Mouse (Mus musculus): Measurements from ENCODE around the gene Dtymk.
"Not testable (repeated sequence)": the region's sequence is repeated elsewhere in the genome, so short reads cannot be mapped to it uniquely, and the experiment has no call there.

Gene Dtymk
- long read RNA-seq, experiment 1, transcript Dtymk-202 (2 exons, 1,055 nt) = minor isoform, 17 of 59 reads
- long read RNA-seq, experiment 1, transcript Dtymk-201 (5 exons, 1,003 nt) = major isoform, 29 of 59 reads
- long read RNA-seq, experiment 1, partial matches to known transcripts = 3 of 59 reads
- long read RNA-seq, experiment 1, other reads (novel, unspliced or antisense) = 9 of 59 reads
- long read RNA-seq, experiment 2, transcript Dtymk-202 (2 exons, 1,055 nt) = minor isoform, 35 of 92 reads
- long read RNA-seq, experiment 2, transcript Dtymk-201 (5 exons, 1,003 nt) = major isoform, 48 of 92 reads
- long read RNA-seq, experiment 2, partial matches to known transcripts = 1 of 92 reads
- long read RNA-seq, experiment 2, other reads (novel, unspliced or antisense) = 8 of 92 reads

- intact Hi-C loops (cut with DNase I) = loop anchor here (5.0 kb wide), 1 partner anchor 44 kb away; no protein-coding TSS in a partner anchor
Observed at GRCm38 (mm10) chr1:93801741-93802238, at the start of gene Dtymk. Gene Dtymk, minus strand, starts transcription at chr1:93801934.

DNA sequence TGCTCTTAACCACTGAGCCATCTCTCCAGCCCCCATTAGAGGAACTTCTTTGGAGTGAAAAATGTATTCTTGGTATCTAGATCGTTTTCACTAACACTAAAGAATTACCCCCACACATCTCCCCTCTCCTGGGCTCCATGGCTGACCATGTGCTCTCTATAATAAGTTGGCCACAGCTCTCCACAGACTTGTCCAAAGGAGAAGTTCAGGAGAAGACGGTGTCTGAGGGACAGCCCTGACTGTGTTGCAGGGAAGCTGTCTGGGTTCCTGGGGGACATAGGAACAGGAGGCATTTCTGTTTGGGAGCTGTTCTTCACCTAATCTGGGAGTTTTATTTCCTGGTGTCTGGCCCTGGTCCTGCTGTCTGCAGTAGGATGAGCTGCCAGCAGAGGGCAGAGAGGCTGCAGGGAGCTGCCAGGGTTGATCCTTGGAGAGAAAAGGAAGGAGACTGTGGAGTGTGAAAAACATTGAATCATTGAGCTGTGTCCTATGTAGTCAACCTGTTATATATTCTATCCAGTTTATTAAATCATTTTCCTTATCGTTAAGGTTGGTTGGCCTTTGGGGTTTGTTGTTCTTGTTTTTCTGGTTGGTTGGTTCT, 44.1 kb upstream of the Dtymk start:
- intact Hi-C loops (cut with DNase I) = not testable (repeated sequence)

DNA sequence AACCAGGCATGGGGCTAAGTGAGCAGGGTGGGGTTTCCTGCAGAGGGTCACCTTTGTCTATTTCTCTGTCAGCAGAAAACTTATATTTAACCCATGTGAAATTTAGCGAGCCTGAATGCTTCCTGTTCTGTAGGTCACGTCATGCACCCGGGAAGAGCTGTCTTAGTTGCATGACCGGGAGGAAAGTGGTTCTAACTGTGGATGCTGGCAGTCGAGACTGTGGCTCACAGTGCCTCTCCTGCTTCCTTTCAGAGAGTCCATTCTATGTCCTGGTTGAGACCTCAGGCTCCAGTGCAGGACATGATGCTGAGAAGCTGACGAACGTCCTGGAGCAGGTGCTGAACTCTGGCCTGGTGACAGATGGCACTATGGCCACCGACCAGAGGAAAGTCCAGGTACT, 36.8 kb upstream of the Dtymk start:
- intact Hi-C loops (cut with DNase I) = loop anchor here (10.0 kb wide), 1 partner anchor 56 kb away; no protein-coding TSS in a partner anchor

DNA sequence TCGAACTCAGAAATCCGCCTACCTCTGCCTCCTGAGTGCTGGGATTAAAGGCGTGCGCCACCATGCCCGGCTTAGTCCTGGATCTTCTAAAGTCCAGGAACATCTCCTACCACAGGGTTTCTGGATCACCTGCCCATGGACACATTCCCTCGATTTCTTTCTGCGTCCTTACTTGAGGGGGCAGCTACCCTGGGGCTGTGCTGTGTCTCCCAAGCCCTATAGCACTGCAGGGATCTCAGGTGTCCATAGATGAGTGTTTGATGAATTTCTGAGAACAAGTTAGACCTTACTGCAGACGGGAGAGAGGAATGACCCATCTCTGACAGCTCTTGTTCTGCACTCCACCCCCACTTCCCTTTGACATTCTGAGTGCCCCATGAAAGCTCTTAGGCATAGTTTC, 35.6 kb upstream of the Dtymk start:
- intact Hi-C loops (cut with DNase I) = loop anchor here (10.0 kb wide), 1 partner anchor 57 kb away; no protein-coding TSS in a partner anchor

GRCm38 (mm10) chr1:93836532-93836913, 34.8 kb upstream of the Dtymk start:
- intact Hi-C loops (cut with DNase I) = loop anchor here (10.0 kb wide), 1 partner anchor 58 kb away; no protein-coding TSS in a partner anchor

DNA sequence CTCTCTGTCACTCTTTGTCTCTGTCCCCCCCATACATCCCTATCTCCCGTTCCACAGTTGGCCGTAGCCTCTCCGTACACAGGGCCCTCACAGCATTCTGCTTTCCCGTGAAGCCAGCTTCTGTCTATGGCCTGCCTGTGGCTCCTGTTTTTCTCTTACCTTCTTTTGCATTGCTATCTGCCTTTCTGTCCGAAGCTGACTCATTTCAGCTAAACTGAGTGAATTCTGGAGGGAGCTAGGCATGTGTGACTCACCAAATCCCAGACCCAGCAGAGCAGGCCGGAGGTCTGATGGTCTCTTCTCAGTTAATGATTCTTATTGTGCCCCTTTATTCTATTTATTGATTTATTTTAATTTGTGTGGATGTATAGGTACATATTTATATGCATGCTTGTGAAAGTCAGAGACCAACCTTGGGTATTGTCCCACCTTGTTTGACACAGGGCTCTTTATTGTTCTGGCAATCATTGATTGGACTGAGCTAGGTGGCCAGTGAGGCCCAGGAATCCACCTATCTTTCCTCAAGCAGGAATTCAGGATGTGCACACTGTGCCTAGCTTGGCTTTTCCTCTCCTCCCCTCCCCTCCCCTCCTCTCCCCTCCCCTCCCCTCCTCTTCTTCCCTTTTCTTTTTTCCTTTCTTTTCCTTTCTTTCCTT, 34.3 kb upstream of the Dtymk start:
- intact Hi-C loops (cut with DNase I) = loop anchor here (10.0 kb wide), 1 partner anchor 59 kb away; no protein-coding TSS in a partner anchor

GRCm38 (mm10) chr1:93835211-93835610, 33.5 kb upstream of the Dtymk start:
- intact Hi-C loops (cut with DNase I) = loop anchor here (10.0 kb wide), 1 partner anchor 60 kb away; no protein-coding TSS in a partner anchor

- intact Hi-C loops (cut with DNase I) = loop anchor here (10.0 kb wide), 1 partner anchor 60 kb away; no protein-coding TSS in a partner anchor
Observed at GRCm38 (mm10) chr1:93834671-93835150, 33.0 kb upstream of the Dtymk start.

GRCm38 (mm10) chr1:93832754-93833360, 31.1 kb upstream of the Dtymk start:
- intact Hi-C loops (cut with DNase I) = loop anchor here (10.0 kb wide), 1 partner anchor 62 kb away; no protein-coding TSS in a partner anchor

DNA sequence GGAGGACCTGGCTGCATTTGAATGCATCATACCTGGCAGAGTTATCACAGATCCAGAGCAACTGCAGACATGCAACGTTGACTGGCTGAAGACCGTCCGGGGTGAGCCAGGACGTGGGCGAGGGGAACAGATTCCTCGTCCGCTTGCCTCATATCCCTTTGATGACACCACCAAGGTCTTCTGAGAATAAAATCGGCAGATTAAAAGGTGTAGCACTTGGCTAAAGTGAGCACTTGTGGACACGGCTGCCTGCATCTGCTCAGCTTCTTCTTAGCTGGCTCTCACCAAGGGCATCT, 24.8 kb upstream of the Dtymk start:
- intact Hi-C loops (cut with DNase I) = no loop called here

DNA sequence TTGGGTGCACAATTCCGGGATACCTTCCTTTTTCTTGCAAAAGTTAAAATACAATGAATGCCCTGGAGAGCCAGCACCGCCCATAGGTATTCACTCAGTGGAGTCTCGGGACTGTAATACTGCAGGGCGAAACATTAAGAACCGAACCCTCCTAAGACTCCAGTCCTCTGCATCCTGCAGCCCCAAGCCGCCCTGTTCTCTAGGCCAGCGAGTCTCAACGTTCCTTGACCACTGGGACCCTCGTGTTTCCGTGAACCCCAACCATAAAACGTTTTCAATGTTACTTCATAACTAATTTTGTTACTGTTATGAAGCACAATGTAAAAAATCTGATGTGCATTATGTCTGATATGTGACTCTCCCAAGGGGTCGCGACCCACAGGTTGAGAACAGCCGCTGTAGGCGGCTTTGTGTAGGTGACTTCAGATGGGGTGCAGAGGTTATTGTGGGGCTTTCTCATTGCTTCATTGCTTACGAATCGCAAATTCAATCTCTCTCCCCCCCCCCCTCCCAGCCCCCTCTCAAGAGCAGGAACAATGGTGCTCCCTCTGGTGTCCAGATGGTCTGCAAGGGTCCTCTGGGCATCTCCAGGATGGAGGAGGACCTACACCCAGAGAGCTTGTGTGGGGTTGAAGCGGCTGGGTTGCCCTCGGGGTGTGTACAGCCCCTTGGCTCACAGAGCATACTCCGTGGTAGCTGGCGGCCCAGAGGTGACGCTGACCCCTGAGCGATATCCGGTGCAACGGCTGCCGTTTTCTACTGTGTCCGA, 24.2 kb upstream of the Dtymk start:
- intact Hi-C loops (cut with DNase I) = no loop called here

DNA sequence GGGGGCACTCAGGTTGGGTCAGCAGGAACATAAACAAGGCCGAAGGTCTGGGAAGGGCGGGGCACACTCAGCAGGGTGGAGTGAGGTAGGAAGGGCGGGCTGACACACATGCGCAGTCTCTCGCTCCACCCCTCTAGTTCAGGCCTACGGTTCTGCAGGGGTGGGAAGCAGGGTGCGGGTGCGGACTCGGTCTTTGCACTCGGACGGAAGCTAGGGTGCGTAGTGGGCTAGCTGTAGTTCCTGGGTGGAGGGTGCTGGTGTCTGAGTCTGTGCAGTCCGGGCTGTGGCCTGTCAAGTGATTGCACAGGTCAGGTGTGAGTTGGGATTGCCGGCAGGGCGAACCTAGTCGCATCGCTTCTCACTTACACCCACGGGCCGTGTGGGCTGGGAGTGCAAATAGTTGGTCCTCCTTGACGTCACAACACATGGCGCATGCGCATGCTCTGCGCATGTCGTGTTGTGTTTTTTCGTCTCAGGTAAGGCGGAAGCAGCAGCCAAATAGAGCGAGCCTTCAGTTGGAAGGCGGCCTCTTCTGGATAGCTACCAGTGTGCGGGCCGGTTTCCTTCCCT, 23.5 kb upstream of the Dtymk start:
- intact Hi-C loops (cut with DNase I) = no loop called here

DNA sequence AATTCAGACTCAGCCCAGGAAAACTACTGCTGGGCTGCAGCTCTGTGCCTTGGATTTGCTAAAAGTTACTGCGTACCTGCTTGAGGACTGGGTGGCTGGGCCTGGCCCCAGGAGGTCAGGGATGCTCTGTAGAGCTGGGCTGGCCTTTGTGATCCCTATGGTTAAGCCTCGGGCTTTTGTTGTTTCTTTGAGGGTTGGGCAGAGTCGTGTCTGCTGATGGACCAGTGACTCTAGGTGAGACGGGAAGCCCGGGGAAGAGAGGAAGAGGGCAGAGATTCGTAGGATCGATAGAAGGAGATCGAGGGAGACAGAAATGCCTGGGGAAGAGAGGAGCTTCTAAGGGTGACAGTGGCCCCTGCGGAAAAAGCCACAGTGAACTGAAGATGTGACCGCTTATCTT, 22.9 kb upstream of the Dtymk start, which contains the start of gene D2hgdh:
Gene D2hgdh, plus strand, starts transcription at position 301 of the 400 bp plus-strand sequence.
- intact Hi-C loops (cut with DNase I) = no loop called here

DNA sequence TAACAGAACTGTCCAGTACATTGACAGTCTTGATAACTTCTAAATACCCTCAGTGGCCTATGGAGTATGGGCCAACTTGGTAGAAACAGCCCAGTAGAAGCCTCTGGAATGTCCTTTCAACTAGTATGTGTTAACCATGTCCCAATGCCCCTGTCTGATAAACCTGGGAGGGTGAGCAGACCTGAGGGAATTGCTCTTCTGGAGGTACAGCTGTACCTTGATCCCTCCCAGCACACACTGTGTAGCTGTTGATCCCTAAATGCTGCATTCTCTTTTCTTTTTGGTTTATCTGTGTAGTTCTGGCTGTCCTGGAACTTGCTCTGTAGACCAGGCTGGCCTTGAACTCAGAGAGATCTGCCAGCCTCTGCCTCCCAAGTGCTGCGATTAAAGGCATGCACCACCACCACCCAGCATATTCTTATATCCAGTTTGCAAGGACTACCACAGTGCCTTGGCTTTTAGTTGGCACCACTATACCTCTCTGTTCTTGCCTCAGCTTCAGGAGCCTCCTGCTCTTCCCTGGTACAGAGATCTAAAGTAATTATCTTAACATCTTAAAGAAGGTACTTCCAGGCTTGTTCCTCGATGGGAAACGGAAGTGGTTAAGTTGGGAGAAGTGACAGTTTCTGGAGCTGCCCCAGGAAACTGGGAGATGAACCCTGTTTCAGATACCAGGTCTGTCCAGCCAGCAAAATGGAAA, 22.2 kb upstream of the Dtymk start:
- intact Hi-C loops (cut with DNase I) = no loop called here

- intact Hi-C loops (cut with DNase I) = no loop called here
Observed at GRCm38 (mm10) chr1:93818722-93819121, 17.0 kb upstream of the Dtymk start.

DNA sequence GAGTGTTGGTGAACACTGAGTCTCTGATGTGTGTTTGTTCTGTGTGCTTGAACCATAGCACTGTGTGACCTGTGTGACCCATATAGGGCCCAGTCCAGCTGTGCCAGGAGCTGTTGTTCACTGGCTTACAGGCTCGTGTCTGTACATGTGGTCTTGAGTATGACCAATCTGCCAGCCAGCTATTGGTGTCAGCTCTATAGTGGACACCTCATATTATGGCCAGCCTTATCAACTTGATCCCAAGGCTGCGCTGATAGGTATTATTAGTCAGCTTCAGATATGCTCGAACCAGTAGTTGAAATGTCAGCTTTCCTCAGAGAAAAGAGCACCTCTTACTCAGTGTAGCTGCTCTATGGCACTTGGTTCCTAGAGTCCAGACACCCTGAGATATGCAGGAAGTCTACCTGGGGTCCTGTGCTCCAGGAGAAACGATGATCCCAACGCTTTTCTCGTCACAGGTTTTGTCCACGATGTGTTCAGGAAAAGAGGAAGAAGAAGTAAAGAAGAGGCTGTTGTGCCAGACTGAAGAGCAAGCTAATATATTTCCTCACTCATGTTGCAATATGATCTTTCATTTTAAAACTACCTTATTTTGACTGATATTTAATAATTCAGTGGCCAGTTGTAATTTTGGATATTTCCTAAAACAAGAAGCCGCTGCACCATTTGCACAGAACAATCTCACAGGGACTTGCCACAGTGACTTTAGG, 16.2 kb upstream of the Dtymk start:
- intact Hi-C loops (cut with DNase I) = no loop called here

DNA sequence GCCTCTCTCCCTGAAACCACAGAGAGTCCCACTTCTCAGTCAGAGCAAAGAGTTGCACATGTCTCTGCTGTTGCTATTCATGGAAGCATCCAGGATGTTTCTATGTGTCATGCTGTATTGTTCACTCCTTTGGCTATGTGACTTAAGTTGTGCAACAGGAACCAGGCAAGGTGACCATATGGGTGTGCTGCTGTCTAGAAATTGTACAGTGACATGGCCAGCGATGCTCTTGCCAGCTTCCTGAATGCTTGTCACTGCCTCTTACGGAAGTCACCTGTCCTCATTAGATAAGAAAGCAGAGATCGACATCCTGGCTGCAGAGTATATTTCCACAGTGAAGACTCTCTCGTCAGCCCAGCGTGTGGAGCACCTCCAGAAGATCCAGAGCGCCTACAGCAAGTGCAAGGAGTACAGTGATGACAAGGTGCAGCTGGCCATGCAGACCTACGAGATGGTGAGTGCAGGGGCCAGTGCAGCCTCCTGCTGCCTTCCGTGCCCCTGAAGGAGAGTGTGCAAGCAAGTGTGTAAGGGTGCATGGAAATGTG, 9.8 kb upstream of the Dtymk start:
- intact Hi-C loops (cut with DNase I) = no loop called here

DNA sequence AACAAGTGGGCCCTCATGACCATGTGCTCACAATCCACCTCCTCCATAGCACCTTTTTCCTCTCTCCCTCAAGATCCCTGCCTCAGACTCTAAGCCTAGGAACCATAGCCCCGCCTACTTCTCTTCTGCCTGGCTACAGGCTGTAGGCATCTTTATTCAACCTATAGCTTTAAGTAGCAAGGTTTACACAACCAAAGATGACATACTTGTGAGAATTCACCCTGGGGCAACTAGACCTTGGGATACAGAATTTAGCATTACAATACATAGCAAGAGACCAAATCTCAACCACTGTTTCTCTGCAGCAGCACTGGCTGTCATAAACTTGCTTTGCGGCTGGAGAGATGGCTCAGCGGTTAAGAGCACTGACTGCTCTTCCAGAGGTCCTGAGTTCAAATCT, 8.3 kb upstream of the Dtymk start:
- intact Hi-C loops (cut with DNase I) = no loop called here

Measured in adrenal gland (tissue).